Mouse (Mus musculus) ovary, adult 10 weeks (tissue): Measurements from ENCODE around the gene Kcnip1. TPM values are rescaled to one million over a fixed set of nuclear protein-coding genes. Genes with fewer than 3 reads are reported as not detected.

Experiments
- polyA plus RNA-seq: library from polyadenylated mRNA; stranded (reverse); fragments of 350-450 nt; fragmentation: Illumina TruSeq; extraction: RNeasy Lipid Tissue Mini Kit (QIAGEN cat#74804); gene quantifications from one replicate; pipeline ENCODE4 v1.2.3, GENCODE M21; 2014

The Kcnip1 gene
- 2.9 TPM for polyA plus RNA-seq

DNA sequence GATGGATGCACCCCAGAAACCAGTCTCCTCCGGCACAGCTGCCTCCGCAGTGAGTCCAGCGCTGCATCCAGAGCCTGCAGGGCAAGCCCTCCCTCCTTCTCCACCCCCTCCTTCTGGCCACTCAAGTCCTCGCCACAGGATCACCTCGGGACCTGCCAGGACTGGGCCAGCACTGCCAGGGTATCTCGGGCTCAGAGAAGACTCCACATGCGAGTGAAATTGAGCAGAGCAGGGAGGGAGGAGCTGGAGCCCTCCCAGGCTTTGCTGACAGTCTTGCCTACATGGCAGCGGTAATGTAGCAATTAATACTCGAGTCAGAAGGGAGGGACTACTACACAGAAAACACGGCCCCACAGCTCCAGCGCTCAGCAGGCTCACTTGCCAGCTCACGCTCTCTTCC is at the start of gene Kcnip1:
TSS of gene Kcnip1 (minus strand) at position 215 of the 400 bp plus-strand sequence.

DNA sequence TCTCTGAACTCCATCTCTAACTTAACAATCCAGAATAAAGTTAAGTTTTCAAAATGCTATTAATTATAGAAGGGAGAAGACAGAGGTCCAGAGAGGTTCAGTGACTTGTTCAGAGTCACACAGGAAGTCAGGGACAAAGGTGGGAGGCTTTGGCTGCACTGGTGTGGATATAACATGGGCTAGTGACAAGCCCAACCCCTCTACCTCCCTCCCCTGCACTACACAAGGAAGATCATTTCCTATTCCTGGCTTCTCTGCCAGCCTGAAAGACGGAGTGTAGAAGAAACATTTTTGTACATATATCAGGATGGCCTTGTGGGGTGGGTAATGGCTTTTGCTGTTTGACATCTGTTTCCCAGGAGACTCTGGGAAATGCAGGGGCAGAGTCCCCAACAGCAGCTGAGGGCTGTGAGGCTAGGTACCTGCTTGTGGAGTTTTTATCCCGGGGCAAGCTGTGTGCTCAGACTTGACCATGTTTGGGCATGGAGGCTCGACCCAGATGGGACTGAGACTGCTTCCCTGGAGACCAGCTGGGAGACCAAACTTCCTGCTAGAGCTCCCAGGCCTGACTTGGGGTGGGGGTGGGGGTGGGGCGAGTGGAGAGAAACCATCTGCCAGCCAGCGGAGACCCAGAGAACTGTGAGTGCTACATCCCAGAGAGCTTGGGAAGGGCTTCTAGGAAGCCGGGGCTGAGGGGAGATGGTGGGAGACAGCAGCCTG is 30.1 kb downstream of the Kcnip1 start, which contains the start of gene Kcnmb1:
TSS of gene Kcnmb1 (plus strand) at position 326 of the 720 bp plus-strand sequence.

DNA sequence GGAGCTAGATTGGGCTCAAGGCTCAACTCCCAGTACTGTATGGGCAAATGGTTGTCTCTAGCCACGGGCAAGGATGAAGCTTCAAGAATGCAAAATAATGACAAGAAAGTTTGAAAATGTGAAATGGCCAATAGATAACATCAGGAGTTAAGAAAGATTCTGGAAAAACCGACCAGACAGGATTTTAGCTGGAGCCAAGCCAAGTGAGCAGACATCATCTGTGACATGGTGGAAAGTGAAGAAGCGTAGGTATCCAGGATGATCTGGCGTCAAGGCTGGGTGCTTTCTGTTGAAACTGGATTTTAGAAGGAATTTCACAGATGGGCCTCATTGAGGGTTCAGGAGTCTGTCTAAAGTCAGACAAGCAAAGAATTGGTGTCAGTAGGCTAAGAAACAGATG is 394.0 kb downstream of the Kcnip1 start, which contains the start of gene D130052B06Rik:
TSS of gene D130052B06Rik (plus strand) at position 317 of the 400 bp plus-strand sequence.

Other genes starting within 250 kb of the Kcnip1 start
- 24.5 TPM for gene Kcnmb1, start 30.1 kb downstream of the Kcnip1 start, polyA plus RNA-seq
- gene Lcp2, start 53.8 kb upstream of the Kcnip1 start, polyA plus RNA-seq: 7.2 TPM
- not detected for gene 4930469K13Rik, start 105.4 kb upstream of the Kcnip1 start, polyA plus RNA-seq
- gene Foxi1, start 214.9 kb upstream of the Kcnip1 start, polyA plus RNA-seq: not detected